Mouse (Mus musculus): ENCODE measurements around the gene Tlr7. TPM values are rescaled to one million over a fixed set of nuclear protein-coding genes. Genes with fewer than 3 reads are reported as not detected.

Tlr7 gene
- polyA plus RNA-seq, 1 experiment from 2014 or later, result 1.3 TPM

DNA sequence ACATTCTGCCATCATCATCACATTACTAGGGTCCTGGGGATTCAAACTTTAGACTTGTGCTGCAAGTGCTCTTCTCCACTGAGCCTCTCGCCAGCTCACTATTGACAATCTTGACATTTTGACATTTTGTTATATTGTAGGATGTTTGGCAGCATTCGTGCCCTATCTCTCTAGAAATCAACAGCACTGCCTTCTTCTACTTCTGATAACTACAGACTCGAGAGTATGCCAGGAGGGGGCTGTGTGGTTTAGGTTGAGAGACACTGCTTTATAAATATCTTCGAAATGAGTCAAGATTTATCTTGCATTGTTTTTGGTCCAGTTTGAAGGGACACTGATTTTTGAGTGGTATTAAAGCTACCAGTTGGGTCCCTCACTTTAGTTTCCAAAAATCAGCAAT, 635 bp upstream of the Tlr7 start:
- H3K4me3 ChIP-seq (ENCODE audit: low read depth, low read length), result no peak overlapping the region
- TF ChIP-seq CTCF (IDR thresholded peaks at IDR 0.05; ENCODE audit: low read depth), result no peak
- 65% methylated on average over 4 of the region's 4 CpGs for WGBS

DNA sequence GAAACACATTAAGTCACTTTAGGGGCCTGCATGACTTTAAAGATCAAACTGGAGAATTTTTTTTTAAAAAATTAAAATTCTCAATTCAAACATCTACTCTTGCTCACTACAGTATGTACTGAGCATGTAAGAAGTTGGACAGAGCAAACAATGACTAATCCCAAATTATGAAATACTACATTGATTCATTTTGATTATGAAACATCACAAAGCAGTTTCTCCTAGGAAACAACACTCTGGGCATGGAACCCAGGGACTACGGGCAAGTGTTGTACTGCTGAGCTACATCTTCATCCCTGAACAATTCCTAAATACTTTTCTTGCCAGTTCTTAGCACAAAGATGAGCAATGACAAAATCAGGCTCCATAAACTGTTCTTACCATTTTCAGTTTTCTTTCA, 738 bp downstream of the Tlr7 start:
- no peaks in the 10 kb centered on the region for H3K4me1 ChIP-seq (replicated peaks; ENCODE audit: control insufficient read depth, insufficient read depth, low read length)
- no peaks in the 10 kb centered on the region for H3K27me3 ChIP-seq (replicated peaks; ENCODE audit: control insufficient read depth, insufficient read depth, low read length)
- no peak overlapping the region for H3K27ac ChIP-seq (ENCODE audit: low read depth, low read length)
- 84% methylated on average over 1 of the region's 1 CpGs for WGBS
- no peaks in the 10 kb centered on the region for H3K36me3 ChIP-seq (ENCODE audit: control insufficient read depth, insufficient read depth)
- H3K4me3 ChIP-seq (ENCODE audit: low read depth, low read length), result no peak overlapping the region
- no peaks in the 10 kb centered on the region for H3K9me3 ChIP-seq (ENCODE audit: control insufficient read depth)
- TF ChIP-seq CTCF (IDR thresholded peaks at IDR 0.05; ENCODE audit: low read depth), result no peak
- no peak for ATAC-seq
- no peak overlapping the region for H3K9ac ChIP-seq (ENCODE audit: low read depth, low read length)
- H3K4me2 ChIP-seq (replicated peaks; ENCODE audit: low read depth), result no peak overlapping the region

More for the DNA sequence above, 635 bp upstream of the Tlr7 start:
- no peak for ATAC-seq
- Histone ChIP-seq H3K36me3 (ENCODE audit: control insufficient read depth, insufficient read depth) (no peaks in the 10 kb centered on the region), H3K27ac (ENCODE audit: low read depth, low read length) (no peak overlapping the region), H3K4me2 (replicated peaks; ENCODE audit: low read depth) (no peak overlapping the region), H3K9me3 (ENCODE audit: control insufficient read depth) (no peaks in the 10 kb centered on the region), H3K27me3 (replicated peaks; ENCODE audit: control insufficient read depth, insufficient read depth, low read length) (no peaks in the 10 kb centered on the region), H3K4me1 (replicated peaks; ENCODE audit: control insufficient read depth, insufficient read depth, low read length) (no peaks in the 10 kb centered on the region), H3K9ac (ENCODE audit: low read depth, low read length) (no peak overlapping the region)

DNA sequence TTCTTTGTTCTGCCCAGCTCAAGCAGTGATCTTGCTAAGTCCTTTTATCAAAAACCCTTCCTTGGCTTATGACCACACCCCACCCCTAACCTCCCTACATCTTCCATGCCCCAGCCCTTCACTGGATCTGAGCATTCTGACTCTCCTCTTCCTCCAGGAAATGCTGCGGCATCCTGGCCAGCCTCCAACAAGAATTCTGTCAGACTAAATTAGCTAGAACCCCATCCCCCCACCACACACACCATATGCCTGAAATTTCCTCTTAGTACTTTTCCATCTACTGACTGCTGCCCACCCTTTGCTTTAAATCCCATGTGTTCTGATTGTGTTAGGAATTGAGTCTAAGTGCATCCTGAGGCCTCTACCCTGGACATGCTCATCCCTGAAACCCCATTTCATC, 1.3 kb downstream of the Tlr7 start:
- Histone ChIP-seq H3K9me3 (ENCODE audit: control insufficient read depth) (no peaks in the 10 kb centered on the region), H3K4me1 (replicated peaks; ENCODE audit: control insufficient read depth, insufficient read depth, low read length) (no peaks in the 10 kb centered on the region), H3K27me3 (replicated peaks; ENCODE audit: control insufficient read depth, insufficient read depth, low read length) (no peaks in the 10 kb centered on the region), H3K4me2 (replicated peaks; ENCODE audit: low read depth) (no peak overlapping the region), H3K27ac (ENCODE audit: low read depth, low read length) (no peak overlapping the region), H3K9ac (ENCODE audit: low read depth, low read length) (no peak overlapping the region), H3K4me3 (ENCODE audit: low read depth, low read length) (no peak overlapping the region), H3K36me3 (ENCODE audit: control insufficient read depth, insufficient read depth) (no peaks in the 10 kb centered on the region)
- no peak for ATAC-seq
- 82% methylated on average over 1 of the region's 1 CpGs for WGBS
- TF ChIP-seq CTCF (IDR thresholded peaks at IDR 0.05; ENCODE audit: low read depth), result no peak

DNA sequence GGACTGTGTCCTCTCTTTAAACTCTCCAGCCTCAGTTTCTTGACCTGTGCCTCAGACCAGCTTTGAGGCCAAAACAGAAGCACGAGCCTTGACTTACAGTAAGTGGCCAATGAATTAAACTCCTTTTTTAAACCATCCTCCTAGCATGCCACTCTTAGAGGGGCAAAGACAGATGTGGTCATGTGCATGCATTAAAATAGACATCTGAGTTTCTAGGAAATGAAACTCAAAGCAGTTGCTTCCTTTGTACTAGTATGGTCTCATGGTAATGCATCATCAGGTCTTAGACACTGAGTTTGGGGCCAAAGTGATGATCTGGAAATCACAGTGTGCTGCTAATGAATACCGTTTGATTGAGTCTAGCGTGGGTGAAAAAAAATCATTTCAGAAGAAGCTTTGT, 1.8 kb downstream of the Tlr7 start:
- WGBS, result 90% methylated on average over 3 of the region's 3 CpGs
- Histone ChIP-seq H3K27ac (ENCODE audit: low read depth, low read length) (no peak overlapping the region), H3K9ac (ENCODE audit: low read depth, low read length) (no peak overlapping the region), H3K27me3 (replicated peaks; ENCODE audit: control insufficient read depth, insufficient read depth, low read length) (no peaks in the 10 kb centered on the region), H3K9me3 (ENCODE audit: control insufficient read depth) (no peaks in the 10 kb centered on the region), H3K36me3 (ENCODE audit: control insufficient read depth, insufficient read depth) (no peaks in the 10 kb centered on the region), H3K4me2 (replicated peaks; ENCODE audit: low read depth) (no peak overlapping the region), H3K4me1 (replicated peaks; ENCODE audit: control insufficient read depth, insufficient read depth, low read length) (no peaks in the 10 kb centered on the region), H3K4me3 (ENCODE audit: low read depth, low read length) (no peak overlapping the region)
- TF ChIP-seq CTCF (IDR thresholded peaks at IDR 0.05; ENCODE audit: low read depth), result no peak
- ATAC-seq, result no peak

DNA sequence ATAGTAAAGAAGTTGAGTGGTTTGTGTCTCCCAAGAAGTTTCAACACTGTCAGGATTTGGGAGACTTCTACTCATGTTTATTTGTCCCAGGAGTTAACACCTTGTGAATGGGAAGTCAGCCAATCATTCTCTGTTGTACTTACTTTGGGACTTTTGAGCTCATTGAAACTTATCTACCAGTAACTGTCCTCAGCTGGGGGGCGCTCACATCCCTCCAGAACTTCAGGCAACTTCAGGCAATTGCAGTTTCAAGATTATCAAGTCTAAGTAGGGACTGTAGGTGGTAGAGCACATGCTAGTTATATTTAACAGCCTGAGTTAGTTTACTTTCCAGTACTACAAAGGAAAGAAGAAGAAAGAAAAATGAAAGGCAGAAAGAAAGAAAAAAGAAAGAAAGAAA, 6.6 kb downstream of the Tlr7 start:
- Histone ChIP-seq H3K9ac (ENCODE audit: low read depth, low read length) (no peak overlapping the region), H3K4me2 (replicated peaks; ENCODE audit: low read depth) (no peak overlapping the region), H3K4me1 (replicated peaks; ENCODE audit: control insufficient read depth, insufficient read depth, low read length) (no peaks in the 10 kb centered on the region), H3K9me3 (ENCODE audit: control insufficient read depth) (no peaks in the 10 kb centered on the region), H3K36me3 (ENCODE audit: control insufficient read depth, insufficient read depth) (no peaks in the 10 kb centered on the region), H3K27me3 (replicated peaks; ENCODE audit: control insufficient read depth, insufficient read depth, low read length) (no peaks in the 10 kb centered on the region), H3K4me3 (ENCODE audit: low read depth, low read length) (no peak overlapping the region), H3K27ac (ENCODE audit: low read depth, low read length) (no peak overlapping the region)
- no peak for TF ChIP-seq CTCF (IDR thresholded peaks at IDR 0.05; ENCODE audit: low read depth)
- WGBS, result 57% methylated on average over 1 of the region's 1 CpGs
- no peak for ATAC-seq

DNA sequence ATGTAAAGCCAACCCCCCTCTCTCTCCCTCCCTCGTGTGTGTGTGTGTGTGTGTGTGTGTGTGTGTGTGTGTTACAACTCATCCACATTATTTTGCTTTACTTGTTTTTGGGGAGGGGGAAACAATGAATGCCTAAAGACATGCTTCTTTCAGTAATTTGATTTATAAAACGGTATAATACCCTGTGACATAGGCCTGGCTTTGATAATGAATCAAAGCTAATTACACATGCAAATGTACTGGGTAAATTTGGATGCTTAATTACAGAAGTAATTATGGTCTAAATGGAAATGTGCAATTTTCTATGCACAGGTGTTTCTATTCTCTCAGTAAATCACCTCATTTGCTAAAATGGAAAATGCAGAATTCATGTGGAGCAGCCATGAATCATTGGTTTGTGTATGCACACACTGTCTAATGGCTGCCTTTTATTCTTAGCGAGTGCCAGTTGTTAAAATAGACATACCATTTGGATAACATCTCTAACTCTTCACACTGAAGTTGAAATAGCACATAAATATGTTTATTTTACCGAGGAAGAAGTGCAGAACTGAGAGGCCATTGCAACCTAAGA, 9.0 kb downstream of the Tlr7 start:
- WGBS, result 66% methylated on average over 4 of the region's 4 CpGs
- H3K27me3 ChIP-seq (replicated peaks; ENCODE audit: control insufficient read depth, insufficient read depth, low read length), result no peaks in the 10 kb centered on the region
- TF ChIP-seq CTCF (IDR thresholded peaks at IDR 0.05; ENCODE audit: low read depth), result no peak
- no peaks in the 10 kb centered on the region for H3K9me3 ChIP-seq (ENCODE audit: control insufficient read depth)
- ATAC-seq, result no peak
- H3K27ac ChIP-seq (ENCODE audit: low read depth, low read length), result no peak overlapping the region
- H3K9ac ChIP-seq (ENCODE audit: low read depth, low read length), result no peak overlapping the region
- no peaks in the 10 kb centered on the region for H3K36me3 ChIP-seq (ENCODE audit: control insufficient read depth, insufficient read depth)
- no peaks in the 10 kb centered on the region for H3K4me1 ChIP-seq (replicated peaks; ENCODE audit: control insufficient read depth, insufficient read depth, low read length)
- H3K4me2 ChIP-seq (replicated peaks; ENCODE audit: low read depth), result no peak overlapping the region
- no peak overlapping the region for H3K4me3 ChIP-seq (ENCODE audit: low read depth, low read length)
